Mouse (Mus musculus) embryo, embryonic 11.5 days (tissue): ENCODE measurements at regions not wholly inside any gene's neighbourhood (a gene's known extent, or its start where the extent isn't known, plus 50 kb on each side); places are given as distances from the start of the nearest gene placed in this dataset.

Experiments
- DNase-seq: peaks from one replicate; pipeline ENCODE4 v3.0.0-alpha.2; 2012; ENCODE audit warnings: low read depth, low spot score

DNA sequence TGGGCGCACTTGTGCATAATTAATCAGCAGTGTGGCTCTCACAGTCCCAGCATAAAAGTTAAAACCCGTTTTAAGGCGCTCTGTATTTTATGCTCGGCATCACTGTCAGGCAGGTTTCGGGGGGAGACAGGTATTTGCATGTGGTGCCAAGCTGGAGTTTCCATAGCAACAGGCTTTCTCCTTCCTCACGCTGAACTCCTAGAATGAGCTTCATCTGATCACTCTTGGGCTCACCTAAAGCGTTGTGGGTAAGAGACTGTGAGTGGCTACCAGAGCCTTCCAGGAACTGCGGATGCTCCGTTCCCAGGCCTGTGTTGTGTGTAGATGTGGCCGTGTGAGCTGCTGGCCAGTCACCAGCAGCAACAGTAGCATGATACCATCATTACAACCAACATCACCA, 161.5 kb downstream of the Ajap1 start:
- no peak for DNase-seq

DNA sequence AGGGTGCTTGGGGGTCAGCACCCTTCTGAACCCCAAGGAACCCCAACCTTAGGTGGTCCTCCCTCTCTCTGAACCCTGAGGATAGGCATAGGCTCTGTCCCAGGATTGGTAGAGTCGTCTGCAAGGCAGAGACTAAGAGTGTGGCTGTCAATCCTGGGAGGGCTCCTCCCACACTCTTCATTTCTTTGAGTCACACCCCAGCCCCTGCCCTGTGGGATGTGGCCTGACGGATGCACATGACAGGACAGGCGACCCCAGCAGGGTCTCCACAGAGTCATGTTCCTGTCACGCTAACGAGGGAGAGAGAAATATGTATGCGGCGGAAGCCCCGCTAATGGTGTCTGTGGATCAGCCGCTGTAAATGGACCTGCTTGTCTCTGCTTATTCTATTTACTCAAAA, 162.0 kb downstream of the Ajap1 start:
- DNase-seq: no peak

DNA sequence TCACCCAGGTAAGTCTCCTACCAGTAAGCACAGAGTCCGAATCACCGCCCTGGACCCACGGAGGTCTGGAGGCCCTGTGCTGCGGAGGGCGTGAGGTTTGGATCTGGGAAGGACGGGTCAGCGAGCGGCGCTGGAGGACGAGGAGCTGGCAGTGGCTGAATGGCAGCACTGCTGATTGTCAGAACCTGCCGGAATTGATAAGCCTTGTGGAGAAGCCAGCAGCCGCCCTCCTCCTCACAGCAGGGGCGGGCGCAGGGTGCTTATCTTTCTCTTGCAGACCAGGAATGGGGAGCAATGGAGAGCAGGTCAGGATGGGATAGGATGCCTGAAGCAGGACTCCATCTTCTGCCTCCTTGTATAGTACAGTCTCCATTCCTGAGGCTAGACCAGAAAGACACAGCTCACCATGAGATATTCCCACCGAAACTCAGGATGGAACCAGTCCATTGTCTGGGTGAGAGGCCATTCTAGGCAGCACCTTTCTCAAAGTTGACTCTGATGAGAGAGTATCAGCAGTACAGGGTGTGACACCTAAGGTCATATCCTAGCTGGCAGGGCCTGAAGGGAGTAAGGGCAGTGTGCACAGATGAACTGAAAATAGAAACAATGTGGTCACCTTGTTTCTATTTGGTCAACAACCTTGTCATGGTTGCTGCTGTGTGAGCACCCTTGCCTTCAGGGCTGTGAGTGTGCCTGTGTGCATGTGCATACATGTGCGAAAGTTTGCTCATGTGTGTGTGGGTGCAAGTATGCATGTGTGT, 165.5 kb downstream of the Ajap1 start:
- DNase-seq: no peak

DNA sequence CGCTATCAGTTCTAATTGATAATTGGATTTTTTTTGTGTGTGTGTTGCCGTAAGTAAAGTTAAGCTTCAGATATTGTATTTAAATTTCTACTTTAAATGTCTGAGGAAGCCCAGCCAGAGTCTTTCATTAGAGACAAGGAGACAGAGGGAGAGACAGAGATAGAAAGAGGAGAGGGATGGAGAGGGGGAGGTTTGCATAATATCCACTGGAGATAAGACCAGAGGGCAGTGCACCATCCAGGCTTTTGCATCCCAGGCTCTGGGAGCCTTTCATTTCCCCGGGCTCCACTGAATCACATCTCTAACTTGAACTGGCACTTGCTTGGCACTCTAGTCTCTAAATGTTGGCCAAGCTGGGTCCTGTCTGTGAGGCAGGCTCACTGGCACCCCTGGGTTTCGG, 166.1 kb downstream of the Ajap1 start:
- no peak for DNase-seq

DNA sequence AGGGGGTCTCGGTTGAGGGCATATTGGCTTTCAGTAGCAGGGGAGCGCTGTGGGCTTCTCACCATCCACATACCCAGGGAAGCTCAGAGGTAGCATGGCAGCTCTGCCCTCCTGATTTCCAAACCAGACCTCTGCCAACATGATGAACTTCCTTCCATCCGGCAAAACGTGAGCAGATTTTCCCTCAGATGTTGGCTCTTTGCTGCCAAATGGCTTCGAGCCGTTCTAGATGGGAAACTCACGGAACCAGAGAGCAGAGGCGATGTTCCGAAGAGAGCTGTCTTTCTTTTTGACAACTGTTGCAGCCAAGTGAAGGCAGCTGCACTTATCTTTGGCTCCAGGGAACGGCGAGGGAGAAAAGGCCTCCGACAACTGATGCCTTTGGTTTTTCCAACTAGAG, 168.7 kb downstream of the Ajap1 start:
- no peak for DNase-seq

DNA sequence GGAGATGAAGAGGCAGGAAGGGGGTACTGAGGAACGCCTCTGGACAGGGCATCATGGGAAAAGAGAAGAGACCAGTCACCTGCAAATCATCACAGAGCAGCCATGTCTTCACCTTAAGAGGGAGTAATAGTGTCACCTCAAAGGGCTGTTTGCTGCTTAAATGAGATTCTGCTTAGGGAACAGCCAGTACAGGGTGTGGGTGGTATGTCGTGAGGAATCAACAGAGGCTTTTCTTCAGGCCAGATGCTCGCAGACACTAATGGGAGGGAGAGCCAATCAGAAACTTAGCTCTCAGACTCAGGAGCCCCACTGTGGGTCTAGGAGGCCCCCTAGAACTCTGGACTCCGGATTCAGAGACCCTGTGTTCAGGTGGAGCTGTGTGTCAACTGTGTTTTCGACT, 171.0 kb downstream of the Ajap1 start:
- no peak for DNase-seq

DNA sequence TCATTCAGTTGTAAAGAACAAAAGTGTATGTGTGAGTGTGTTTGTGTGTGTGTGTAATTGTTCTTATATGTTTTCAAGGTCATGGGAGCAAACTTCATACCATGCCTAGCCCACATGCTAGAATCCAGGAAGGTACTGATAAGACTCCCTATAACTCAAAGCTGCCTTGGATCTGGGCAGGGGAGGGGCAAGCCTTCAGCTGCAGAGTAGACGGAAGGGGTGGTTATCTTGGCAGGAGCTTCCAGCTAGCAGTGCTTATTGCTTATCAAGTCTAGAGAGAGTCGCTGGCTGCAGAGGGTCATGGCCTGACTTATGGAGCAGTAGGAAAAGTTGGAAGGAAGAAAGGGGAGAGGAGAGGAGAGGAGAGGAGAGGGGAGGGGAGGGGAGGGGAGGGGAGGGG, 172.0 kb downstream of the Ajap1 start:
- no peak for DNase-seq

DNA sequence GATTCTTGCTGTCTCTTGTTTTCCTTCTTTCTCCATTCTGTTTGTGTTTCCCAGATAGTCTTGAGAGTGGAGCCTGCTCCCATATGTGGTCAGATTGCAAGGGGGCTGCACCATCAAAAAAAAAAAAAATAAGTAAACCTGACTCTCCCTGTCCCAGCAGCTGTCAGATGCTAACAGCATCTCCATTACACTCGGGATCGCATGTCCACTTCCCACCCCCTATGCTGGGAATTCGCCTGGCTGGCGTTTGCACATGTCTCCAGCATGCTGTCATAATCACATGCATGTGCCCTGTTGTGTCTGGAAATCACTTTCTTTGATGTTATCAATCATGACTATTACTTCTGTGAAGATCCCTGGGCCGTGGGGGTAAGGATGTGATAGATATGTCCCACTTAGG, 179.1 kb downstream of the Ajap1 start:
- DNase-seq: no peak

DNA sequence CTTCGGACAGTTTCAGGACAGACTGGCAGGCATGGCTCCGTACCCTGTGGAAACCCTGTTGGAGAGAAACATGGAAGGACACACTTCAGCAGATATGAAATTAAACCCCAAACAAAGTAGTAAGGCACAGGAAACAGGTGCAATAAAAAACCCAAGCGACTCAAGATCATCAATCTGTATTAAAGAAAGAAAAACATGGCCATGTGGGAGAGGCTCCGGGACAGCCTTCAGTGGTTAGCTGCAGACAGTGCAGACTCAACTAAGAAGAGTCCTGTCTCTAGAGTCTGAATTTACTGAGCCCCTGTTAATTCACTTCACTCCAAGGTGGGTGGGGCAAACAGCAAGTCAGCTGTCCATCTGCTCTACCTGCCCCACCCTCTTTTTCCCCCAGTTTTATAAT, 179.8 kb downstream of the Ajap1 start:
- no peak for DNase-seq

DNA sequence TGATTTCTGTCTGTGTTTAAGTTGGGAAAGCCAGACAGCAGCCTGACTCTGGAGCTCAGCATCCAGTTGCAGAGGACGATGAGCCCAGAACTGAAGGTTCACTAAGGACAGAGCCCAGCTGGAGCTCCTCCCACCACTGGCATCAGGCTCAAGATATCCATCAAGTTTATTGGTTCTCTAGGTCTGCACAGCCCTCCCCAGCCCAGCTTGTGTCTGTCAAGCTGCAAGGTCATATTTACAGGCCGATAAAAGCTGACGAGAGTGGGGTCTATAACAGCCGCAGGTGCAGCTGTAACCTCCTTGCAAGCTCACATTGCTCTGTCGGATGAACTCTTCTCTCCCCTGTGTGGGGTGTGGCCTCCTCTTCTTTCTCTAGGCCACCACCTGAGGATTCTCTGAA, 184.3 kb downstream of the Ajap1 start:
- no peak for DNase-seq

DNA sequence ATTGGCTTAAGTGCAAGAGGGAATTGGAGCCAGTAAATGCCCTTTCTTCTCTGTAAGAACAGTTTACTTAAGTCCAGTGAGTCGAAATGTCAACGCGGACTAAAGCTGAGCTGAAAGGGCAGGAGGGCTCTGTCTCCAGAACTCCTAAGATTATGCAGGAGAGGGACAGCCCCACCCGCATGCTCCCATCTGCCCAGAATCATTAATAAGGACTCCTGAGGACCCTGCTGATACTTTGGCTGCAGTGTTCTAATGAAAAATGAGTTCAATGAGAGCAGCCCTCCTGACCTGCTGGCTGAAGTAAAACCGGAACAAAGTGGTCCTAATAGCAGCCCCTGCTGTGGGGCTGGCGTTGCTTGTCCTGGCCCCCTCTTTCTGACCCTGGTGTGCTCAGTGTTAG, 187.8 kb downstream of the Ajap1 start:
- DNase-seq: no peak

DNA sequence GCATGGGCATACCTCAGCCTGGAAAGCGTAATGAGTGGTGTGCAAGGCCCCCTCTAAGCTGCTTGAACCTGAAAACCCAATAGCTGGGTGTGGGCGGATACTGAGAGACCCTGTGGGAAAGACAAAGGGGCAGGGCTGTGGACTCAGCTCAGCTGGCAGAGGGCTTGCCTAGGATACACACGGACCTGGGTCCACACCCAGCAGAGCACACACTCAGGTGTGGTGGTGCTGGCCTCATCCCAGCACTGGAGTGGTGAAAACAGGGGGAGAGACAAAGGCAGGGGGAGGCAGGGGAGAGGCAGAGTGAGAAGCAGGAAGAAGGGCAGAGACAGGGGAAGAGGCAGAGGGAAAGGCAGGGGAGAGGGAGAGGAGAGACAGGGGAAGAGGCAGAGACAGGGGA, 189.5 kb downstream of the Ajap1 start:
- no peak for DNase-seq

DNA sequence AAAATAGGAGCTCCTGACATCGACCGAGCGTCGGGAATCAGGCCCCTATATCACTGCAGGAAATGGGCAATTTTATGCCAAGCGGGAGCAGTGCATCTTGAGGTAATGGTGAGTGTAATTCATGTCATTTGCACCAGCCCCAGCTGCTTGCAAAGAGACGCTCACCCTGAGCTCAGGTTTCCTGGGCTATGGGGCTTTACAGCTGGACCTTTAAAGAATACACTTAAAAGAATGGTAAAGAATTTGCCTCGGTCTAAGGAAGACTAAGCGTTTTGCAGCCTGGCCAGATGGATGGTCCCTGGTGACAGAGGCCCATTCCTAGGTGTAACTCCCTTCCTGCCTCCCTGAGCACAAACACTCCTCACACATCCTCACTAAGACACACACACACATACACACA, 194.2 kb downstream of the Ajap1 start:
- DNase-seq: no peak

DNA sequence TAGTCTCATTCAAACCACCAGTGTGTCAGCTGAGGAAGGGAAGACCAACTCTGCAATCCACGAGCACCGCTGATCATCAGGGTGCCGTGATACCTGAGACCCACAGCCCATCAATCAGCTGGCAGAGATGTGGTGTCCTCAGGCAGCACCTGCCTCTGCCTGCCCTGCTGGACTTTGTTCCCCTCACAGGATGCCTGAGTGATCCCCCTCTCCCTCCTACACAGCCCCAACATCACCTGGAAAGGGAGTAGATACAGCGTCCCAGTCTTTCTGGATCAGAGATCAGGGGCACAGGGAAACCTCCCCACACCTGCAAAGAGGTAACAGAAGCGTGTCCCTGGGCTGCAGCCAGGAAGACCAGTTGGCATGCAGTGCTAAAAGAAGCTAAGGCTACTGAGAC, 198.4 kb downstream of the Ajap1 start:
- DNase-seq: no peak

DNA sequence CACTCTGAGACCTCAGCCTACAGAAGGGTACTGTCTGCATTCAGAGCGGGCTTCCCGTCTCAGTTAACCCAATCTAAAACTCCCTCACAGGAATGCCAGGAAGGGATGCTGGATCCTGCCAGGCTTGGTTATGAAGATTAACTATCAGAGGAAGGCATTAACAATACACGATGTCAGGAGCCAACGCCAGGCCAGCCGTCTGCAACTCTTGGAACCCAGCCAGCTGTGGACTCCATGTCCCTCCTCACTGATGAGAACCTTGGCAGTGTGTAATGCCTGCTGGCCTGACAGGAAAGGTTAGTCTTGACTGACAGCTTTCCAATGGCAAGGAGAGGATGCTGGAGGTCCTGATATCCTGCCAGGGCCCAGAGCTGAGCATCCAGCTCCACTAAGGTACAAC, 206.0 kb downstream of the Ajap1 start:
- no peak for DNase-seq

DNA sequence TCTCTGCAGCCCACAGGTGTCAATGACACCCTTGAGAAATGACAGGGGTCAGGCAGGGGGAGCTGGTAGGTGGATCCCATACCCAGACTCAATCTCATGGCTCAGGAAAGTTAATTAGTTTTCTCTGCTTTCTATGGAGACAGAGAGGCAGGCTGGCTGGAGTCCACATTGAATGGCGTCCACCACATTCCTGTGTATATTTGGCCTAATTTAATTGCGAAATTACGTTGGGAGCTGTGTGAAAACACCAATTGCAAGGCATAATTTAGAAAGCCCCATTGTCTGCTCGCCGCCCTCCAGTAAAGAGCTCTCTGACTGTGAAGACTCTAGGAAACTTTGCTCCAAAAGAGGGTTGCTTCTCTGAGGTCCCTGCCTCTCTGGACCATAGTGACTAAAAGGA, 211.2 kb downstream of the Ajap1 start:
- DNase-seq: no peak

DNA sequence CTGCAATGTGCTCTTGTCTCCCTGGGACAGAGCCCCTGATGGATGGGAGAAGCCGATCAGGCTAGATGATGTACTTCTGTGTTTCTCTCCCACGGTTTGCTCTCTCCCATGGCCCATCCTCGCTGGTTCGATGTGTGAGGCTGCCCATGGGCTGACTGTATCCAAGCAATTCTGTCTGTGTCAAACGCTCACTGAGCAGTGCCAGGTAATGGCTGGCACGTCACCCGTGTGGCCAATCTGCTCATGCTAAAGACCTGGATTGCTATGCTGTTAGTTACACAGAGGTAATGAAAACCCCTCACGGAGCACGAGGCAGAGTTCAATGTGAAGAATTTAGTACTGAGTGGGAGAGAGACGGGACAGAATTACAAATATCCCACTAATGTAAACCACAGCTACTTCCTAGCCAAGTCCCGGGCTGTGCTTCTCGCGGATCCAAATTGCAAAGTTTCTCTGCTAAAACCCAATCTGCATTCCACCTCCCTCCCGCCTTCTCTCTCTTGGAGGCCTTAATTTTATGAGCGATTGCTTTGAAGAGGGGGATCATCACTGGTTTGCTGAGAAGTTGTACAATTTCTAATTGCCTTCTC, 219.3 kb downstream of the Ajap1 start:
- no peak for DNase-seq

DNA sequence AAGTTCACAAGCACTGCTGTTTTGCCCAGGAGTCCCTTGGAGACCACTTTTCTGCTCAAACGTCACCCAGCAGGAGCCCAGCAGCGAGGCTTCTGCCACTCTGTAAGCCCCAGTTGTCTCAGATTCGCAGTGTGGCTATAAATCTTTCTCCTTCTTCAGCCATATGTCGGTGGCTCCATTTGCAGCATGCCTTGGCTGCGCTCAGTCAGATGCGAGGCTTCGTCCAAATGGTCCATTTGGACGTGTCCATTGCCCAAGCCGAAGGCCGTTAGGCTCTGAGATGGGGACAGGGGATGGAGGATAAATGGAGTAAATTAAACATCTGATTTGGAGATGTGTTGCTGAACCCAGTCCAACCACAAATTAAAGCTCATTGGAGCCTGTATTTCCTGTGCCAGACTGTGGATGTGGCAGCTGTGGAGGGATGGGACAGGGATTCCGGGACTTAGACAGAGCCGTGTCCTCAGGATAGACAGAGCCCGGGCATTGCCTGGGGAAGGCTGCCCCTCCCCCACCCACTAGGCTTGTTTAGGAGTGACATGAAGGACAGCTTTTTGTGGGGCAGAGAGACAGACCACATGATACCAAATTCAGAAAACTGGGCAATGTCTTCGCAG, 221.6 kb downstream of the Ajap1 start:
- no peak for DNase-seq

DNA sequence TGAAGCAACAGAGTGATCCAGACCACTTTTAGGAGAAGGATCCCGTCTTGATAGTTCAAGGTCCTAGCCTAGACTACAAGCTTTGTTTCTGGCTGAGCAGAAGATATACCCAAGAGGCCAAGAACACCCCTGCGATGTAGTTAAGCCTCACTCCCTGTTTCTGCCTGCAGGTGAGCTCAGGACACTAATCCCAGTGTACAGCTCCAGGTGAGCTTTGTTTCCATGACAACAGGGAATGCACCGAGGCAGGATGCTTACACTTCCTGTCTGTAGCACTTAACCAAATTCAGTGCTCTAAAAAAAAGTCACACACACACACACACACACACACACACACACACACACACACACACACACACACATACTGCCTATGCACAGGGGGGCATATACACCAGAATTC, 230.7 kb downstream of the Ajap1 start:
- DNase-seq: no peak

DNA sequence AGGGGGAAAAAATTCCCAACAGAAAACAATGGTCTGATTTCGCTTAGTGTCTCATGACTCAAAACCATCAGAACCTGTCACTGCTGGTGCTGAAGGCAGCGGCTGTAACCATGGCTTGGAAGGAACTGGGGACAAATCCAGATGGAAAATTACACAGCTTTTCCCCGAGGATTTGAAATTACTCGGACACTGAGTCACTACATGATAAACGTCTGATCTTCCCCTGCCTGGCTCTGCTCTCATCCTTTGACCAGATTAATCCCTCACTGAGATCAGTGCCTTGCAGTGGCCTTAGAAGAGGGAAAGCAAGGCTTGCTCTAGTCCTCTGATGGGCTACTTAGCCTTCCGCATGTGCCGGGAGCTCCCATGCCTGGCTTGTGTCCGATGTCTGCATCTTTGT, 231.3 kb downstream of the Ajap1 start:
- no peak for DNase-seq

DNA sequence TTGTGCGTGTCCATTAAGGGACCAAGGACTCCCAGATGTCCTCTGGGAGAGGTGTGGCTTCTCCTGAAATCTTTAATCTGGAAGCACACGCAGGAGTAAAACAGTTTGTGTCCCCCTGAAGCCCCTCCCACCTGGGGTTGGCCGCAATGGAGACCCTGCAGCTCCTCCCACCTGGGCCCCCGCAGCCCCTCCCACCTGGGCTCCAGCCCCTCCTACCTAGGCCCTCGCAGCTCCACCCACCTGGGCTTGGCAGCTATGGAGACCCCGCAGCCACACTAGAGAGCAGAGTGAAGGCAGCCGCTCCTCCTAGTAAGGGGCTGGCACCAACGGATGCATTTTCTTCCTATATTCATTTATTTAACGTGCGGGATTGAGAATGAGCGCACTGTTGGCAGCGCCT, 245.9 kb downstream of the Ajap1 start:
- DNase-seq: no peak

DNA sequence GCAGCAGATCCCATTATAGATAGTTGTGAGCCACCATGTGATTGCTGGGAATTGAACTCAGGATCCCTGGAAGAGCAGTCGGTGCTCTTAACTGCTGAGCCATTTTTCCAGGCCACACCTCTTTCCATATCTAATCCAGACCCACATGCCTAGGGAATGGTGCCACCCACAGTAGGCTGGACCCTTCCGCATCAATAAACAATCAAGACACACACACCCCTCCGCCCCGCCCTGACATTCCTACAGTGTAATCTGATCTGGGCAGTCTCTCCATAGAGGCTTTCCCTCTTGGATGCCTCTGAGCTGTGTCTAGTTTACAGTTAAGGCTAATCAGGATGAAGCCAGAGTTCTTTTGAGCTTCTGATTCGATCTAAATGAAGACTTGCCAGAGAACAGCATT, 248.8 kb downstream of the Ajap1 start:
- no peak for DNase-seq

DNA sequence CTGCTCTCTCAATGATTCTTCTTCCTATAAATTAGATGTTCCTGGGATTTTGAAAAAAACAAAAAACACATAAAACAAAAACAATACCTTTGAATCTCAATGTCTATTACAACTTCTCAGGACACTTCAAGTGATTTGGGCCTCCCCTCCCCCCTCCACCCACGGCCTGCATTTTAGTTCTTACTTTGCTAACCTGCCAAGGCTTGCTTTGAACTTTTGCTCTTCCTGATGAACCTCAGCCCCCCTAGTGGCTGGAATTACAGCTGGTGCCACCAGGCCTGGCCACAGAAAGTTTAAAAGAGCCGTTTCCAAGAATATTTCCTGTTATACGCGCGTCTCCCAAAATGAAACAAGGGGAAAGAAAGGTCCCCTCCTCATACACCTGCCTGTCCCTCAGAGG, 253.4 kb downstream of the Ajap1 start:
- no peak for DNase-seq
